Mouse (Mus musculus): ENCODE data around the gene Pim1. TPM values are rescaled to one million over a fixed set of nuclear protein-coding genes. Genes with fewer than 3 reads are reported as not detected.

Gene Pim1
- polyA plus RNA-seq, 1 experiment from 2014 or later: 11.8 TPM

- Histone ChIP-seq H3K36me3 (ENCODE audit: control insufficient read depth, insufficient read depth, low read length) (no peaks in the 10 kb centered on the region), H3K4me1 (ENCODE audit: control insufficient read depth, insufficient read depth, low read length) (no peaks in the 10 kb centered on the region), H3K9ac (ENCODE audit: low read depth, low read length) (no peak overlapping the region), H3K4me3 (ENCODE audit: low read length) (no peak overlapping the region), H3K9me3 (ENCODE audit: control insufficient read depth, low read length) (no peaks in the 10 kb centered on the region), H3K4me2 (ENCODE audit: low read depth, low read length) (no peak overlapping the region), H3K27ac (ENCODE audit: low read length) (no peak overlapping the region), H3K27me3 (replicated peaks; ENCODE audit: control insufficient read depth, insufficient read depth, low read length) (no peaks in the 10 kb centered on the region)
- WGBS: 68% methylated on average over 8 of the region's 8 CpGs
- ATAC-seq: no peak
These were observed 38.1 kb downstream of the Pim1 start for GRCm38 (mm10) chr17:29528568-29529187.

GRCm38 (mm10) chr17:29530508-29530907, 40.0 kb downstream of the Pim1 start:
- Histone ChIP-seq H3K36me3 (ENCODE audit: control insufficient read depth, insufficient read depth, low read length) (no peaks in the 10 kb centered on the region), H3K9ac (ENCODE audit: low read depth, low read length) (no peak overlapping the region), H3K4me3 (ENCODE audit: low read length) (no peak overlapping the region), H3K27ac (ENCODE audit: low read length) (no peak overlapping the region), H3K9me3 (ENCODE audit: control insufficient read depth, low read length) (no peaks in the 10 kb centered on the region), H3K4me2 (ENCODE audit: low read depth, low read length) (no peak overlapping the region), H3K4me1 (ENCODE audit: control insufficient read depth, insufficient read depth, low read length) (no peaks in the 10 kb centered on the region), H3K27me3 (replicated peaks; ENCODE audit: control insufficient read depth, insufficient read depth, low read length) (no peaks in the 10 kb centered on the region)
- no peak for ATAC-seq
- WGBS: 71% methylated on average over 6 of the region's 6 CpGs

- H3K9me3 ChIP-seq (ENCODE audit: control insufficient read depth, low read length): no peaks in the 10 kb centered on the region
- no peaks in the 10 kb centered on the region for H3K27me3 ChIP-seq (replicated peaks; ENCODE audit: control insufficient read depth, insufficient read depth, low read length)
- H3K27ac ChIP-seq (ENCODE audit: low read length): no peak overlapping the region
- no peak overlapping the region for H3K4me2 ChIP-seq (ENCODE audit: low read depth, low read length)
- H3K4me1 ChIP-seq (ENCODE audit: control insufficient read depth, insufficient read depth, low read length): no peaks in the 10 kb centered on the region
- H3K36me3 ChIP-seq (ENCODE audit: control insufficient read depth, insufficient read depth, low read length): no peaks in the 10 kb centered on the region
- WGBS: 78% methylated on average over 9 of the region's 9 CpGs
- ATAC-seq: no peak
- no peak overlapping the region for H3K9ac ChIP-seq (ENCODE audit: low read depth, low read length)
- no peak overlapping the region for H3K4me3 ChIP-seq (ENCODE audit: low read length)
These were observed 40.7 kb downstream of the Pim1 start for GRCm38 (mm10) chr17:29531278-29531677.

GRCm38 (mm10) chr17:29531757-29532384, 41.3 kb downstream of the Pim1 start:
- no peak for ATAC-seq
- H3K9me3 ChIP-seq (ENCODE audit: control insufficient read depth, low read length): no peaks in the 10 kb centered on the region

GRCm38 (mm10) chr17:29533866-29534265, 43.3 kb downstream of the Pim1 start:
- Histone ChIP-seq H3K4me3 (ENCODE audit: low read length) (no peak overlapping the region), H3K4me2 (ENCODE audit: low read depth, low read length) (no peak overlapping the region), H3K9ac (ENCODE audit: low read depth, low read length) (no peak overlapping the region), H3K4me1 (ENCODE audit: control insufficient read depth, insufficient read depth, low read length) (no peaks in the 10 kb centered on the region), H3K36me3 (ENCODE audit: control insufficient read depth, insufficient read depth, low read length) (no peaks in the 10 kb centered on the region), H3K27ac (ENCODE audit: low read length) (no peak overlapping the region), H3K9me3 (ENCODE audit: control insufficient read depth, low read length) (no peaks in the 10 kb centered on the region), H3K27me3 (replicated peaks; ENCODE audit: control insufficient read depth, insufficient read depth, low read length) (no peaks in the 10 kb centered on the region)
- ATAC-seq: no peak
- WGBS: 90% methylated on average over 11 of the region's 11 CpGs

More at GRCm38 (mm10) chr17:29531757-29532384, 41.3 kb downstream of the Pim1 start:
- Histone ChIP-seq H3K4me1 (ENCODE audit: control insufficient read depth, insufficient read depth, low read length) (no peaks in the 10 kb centered on the region), H3K4me3 (ENCODE audit: low read length) (no peak overlapping the region), H3K9ac (ENCODE audit: low read depth, low read length) (no peak overlapping the region), H3K27me3 (replicated peaks; ENCODE audit: control insufficient read depth, insufficient read depth, low read length) (no peaks in the 10 kb centered on the region), H3K4me2 (ENCODE audit: low read depth, low read length) (no peak overlapping the region), H3K27ac (ENCODE audit: low read length) (no peak overlapping the region), H3K36me3 (ENCODE audit: control insufficient read depth, insufficient read depth, low read length) (no peaks in the 10 kb centered on the region)
- 60% methylated on average over 10 of the region's 10 CpGs for WGBS

GRCm38 (mm10) chr17:29540426-29540825, 49.9 kb downstream of the Pim1 start:
- Histone ChIP-seq H3K4me1 (ENCODE audit: control insufficient read depth, insufficient read depth, low read length) (no peaks in the 10 kb centered on the region), H3K27me3 (replicated peaks; ENCODE audit: control insufficient read depth, insufficient read depth, low read length) (no peaks in the 10 kb centered on the region), H3K36me3 (ENCODE audit: control insufficient read depth, insufficient read depth, low read length) (no peaks in the 10 kb centered on the region), H3K4me3 (ENCODE audit: low read length) (no peak overlapping the region), H3K27ac (ENCODE audit: low read length) (no peak overlapping the region), H3K4me2 (ENCODE audit: low read depth, low read length) (no peak overlapping the region), H3K9ac (ENCODE audit: low read depth, low read length) (no peak overlapping the region), H3K9me3 (ENCODE audit: control insufficient read depth, low read length) (no peaks in the 10 kb centered on the region)
- WGBS: 91% methylated on average over 8 of the region's 8 CpGs
- ATAC-seq: no peak

- no peak for ATAC-seq
- H3K4me1 ChIP-seq (ENCODE audit: control insufficient read depth, insufficient read depth, low read length): no peaks in the 10 kb centered on the region
- H3K9ac ChIP-seq (ENCODE audit: low read depth, low read length): no peak overlapping the region
- no peak overlapping the region for H3K4me2 ChIP-seq (ENCODE audit: low read depth, low read length)
- 53% methylated on average over 14 of the region's 14 CpGs for WGBS
- no peak overlapping the region for H3K27ac ChIP-seq (ENCODE audit: low read length)
- H3K36me3 ChIP-seq (ENCODE audit: control insufficient read depth, insufficient read depth, low read length): no peaks in the 10 kb centered on the region
- no peaks in the 10 kb centered on the region for H3K9me3 ChIP-seq (ENCODE audit: control insufficient read depth, low read length)
- H3K27me3 ChIP-seq (replicated peaks; ENCODE audit: control insufficient read depth, insufficient read depth, low read length): no peaks in the 10 kb centered on the region
- no peak overlapping the region for H3K4me3 ChIP-seq (ENCODE audit: low read length)
These were observed 50.9 kb downstream of the Pim1 start for GRCm38 (mm10) chr17:29541419-29541818.

GRCm38 (mm10) chr17:29542831-29543690, 52.5 kb downstream of the Pim1 start:
- 83% methylated on average over 19 of the region's 19 CpGs for WGBS
- H3K9me3 ChIP-seq (ENCODE audit: control insufficient read depth, low read length): no peaks in the 10 kb centered on the region
- no peaks in the 10 kb centered on the region for H3K27me3 ChIP-seq (replicated peaks; ENCODE audit: control insufficient read depth, insufficient read depth, low read length)
- no peak overlapping the region for H3K4me2 ChIP-seq (ENCODE audit: low read depth, low read length)
- no peaks in the 10 kb centered on the region for H3K36me3 ChIP-seq (ENCODE audit: control insufficient read depth, insufficient read depth, low read length)
- H3K4me3 ChIP-seq (ENCODE audit: low read length): no peak overlapping the region
- H3K4me1 ChIP-seq (ENCODE audit: control insufficient read depth, insufficient read depth, low read length): no peaks in the 10 kb centered on the region
- no peak for ATAC-seq
- H3K9ac ChIP-seq (ENCODE audit: low read depth, low read length): no peak overlapping the region
- no peak overlapping the region for H3K27ac ChIP-seq (ENCODE audit: low read length)

- Histone ChIP-seq H3K4me1 (ENCODE audit: control insufficient read depth, insufficient read depth, low read length) (no peaks in the 10 kb centered on the region), H3K4me2 (ENCODE audit: low read depth, low read length) (no peak overlapping the region), H3K9me3 (ENCODE audit: control insufficient read depth, low read length) (no peaks in the 10 kb centered on the region), H3K4me3 (ENCODE audit: low read length) (no peak overlapping the region), H3K36me3 (ENCODE audit: control insufficient read depth, insufficient read depth, low read length) (no peaks in the 10 kb centered on the region), H3K9ac (ENCODE audit: low read depth, low read length) (no peak overlapping the region), H3K27me3 (replicated peaks; ENCODE audit: control insufficient read depth, insufficient read depth, low read length) (no peaks in the 10 kb centered on the region), H3K27ac (ENCODE audit: low read length) (no peak overlapping the region)
- ATAC-seq: no peak
- WGBS: 65% methylated on average over 2 of the region's 2 CpGs
These were observed 53.5 kb downstream of the Pim1 start for GRCm38 (mm10) chr17:29544064-29544463.

Measured in intestine, embryonic 16.5 days (tissue).